Mouse (Mus musculus): ENCODE data around the gene Washc2. TPM values are rescaled to one million over a fixed set of nuclear protein-coding genes. Genes with fewer than 3 reads are reported as not detected.

The Washc2 gene
- polyA plus RNA-seq, 1 experiment = 316 TPM

DNA sequence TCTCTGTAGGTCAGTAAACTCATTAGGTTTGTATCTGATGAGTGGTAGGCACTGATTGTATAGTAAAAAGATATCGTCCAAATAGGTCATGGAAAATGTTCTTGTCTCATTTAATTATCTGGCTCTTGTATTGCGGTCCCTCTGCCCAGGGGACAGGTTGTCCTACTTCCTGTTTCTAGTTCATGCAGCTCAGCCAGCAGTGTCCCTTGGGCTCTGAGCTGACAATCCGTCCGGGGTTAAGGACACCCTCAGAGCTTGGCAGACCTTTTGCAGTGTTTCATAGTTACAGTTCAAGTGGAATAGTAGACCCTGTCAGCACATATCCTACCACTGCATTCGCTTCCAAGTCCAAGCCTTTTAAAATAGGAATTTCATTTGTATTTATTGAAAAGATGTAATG, 27.5 kb downstream of the Washc2 start:
- H3K27me3 ChIP-seq (ENCODE audit: control insufficient read depth, insufficient read depth, low read length) = no peaks in the 10 kb centered on the region
- H3K4me3 ChIP-seq (replicated peaks; ENCODE audit: insufficient read depth, low read depth, low read length) = no peak overlapping the region
- 42% methylated on average over 5 of the region's 5 CpGs for WGBS
- TF ChIP-seq CTCF (IDR thresholded peaks at IDR 0.05; ENCODE audit: borderline replicate concordance, insufficient read depth, low read depth, low read length) = no peak
- no peak for TF ChIP-seq POLR2A (IDR thresholded peaks at IDR 0.05; ENCODE audit: borderline replicate concordance, insufficient read depth, low read length)
- H3K4me1 ChIP-seq (ENCODE audit: control insufficient read depth, insufficient read depth, low read length) = no peaks in the 10 kb centered on the region
- peak in 1 of 2 experiments; percentile 46 for DNase-seq
- H3K27ac ChIP-seq (ENCODE audit: insufficient read depth, low read length) = no peak overlapping the region

- Histone ChIP-seq H3K27ac (ENCODE audit: insufficient read depth, low read length) (no peak overlapping the region), H3K27me3 (ENCODE audit: control insufficient read depth, insufficient read depth, low read length) (no peaks in the 10 kb centered on the region), H3K4me3 (replicated peaks; ENCODE audit: insufficient read depth, low read depth, low read length) (no peak overlapping the region), H3K4me1 (ENCODE audit: control insufficient read depth, insufficient read depth, low read length) (no peaks in the 10 kb centered on the region)
- 91% methylated on average over 5 of the region's 5 CpGs for WGBS
- DNase-seq = no peak
- TF ChIP-seq CTCF (IDR thresholded peaks at IDR 0.05; ENCODE audit: borderline replicate concordance, insufficient read depth, low read depth, low read length) (no peak), POLR2A (IDR thresholded peaks at IDR 0.05; ENCODE audit: borderline replicate concordance, insufficient read depth, low read length) (no peak)
These were observed 30.2 kb downstream of the Washc2 start for GRCm38 (mm10) chr6:116238083-116238482.

- Histone ChIP-seq H3K27me3 (ENCODE audit: control insufficient read depth, insufficient read depth, low read length) (no peaks in the 10 kb centered on the region), H3K4me1 (ENCODE audit: control insufficient read depth, insufficient read depth, low read length) (no peaks in the 10 kb centered on the region), H3K4me3 (replicated peaks; ENCODE audit: insufficient read depth, low read depth, low read length) (no peak overlapping the region), H3K27ac (ENCODE audit: insufficient read depth, low read length) (no peak overlapping the region)
- no peak for TF ChIP-seq POLR2A (IDR thresholded peaks at IDR 0.05; ENCODE audit: borderline replicate concordance, insufficient read depth, low read length)
- TF ChIP-seq CTCF (IDR thresholded peaks at IDR 0.05; ENCODE audit: borderline replicate concordance, insufficient read depth, low read depth, low read length) = no peak
- DNase-seq = no peak
- 89% methylated on average over 2 of the region's 2 CpGs for WGBS
These were observed 32.5 kb downstream of the Washc2 start for GRCm38 (mm10) chr6:116240371-116240770.

- H3K27ac ChIP-seq (ENCODE audit: insufficient read depth, low read length) = no peak overlapping the region
- no peak for TF ChIP-seq CTCF (IDR thresholded peaks at IDR 0.05; ENCODE audit: borderline replicate concordance, insufficient read depth, low read depth, low read length)
- no peak for TF ChIP-seq POLR2A (IDR thresholded peaks at IDR 0.05; ENCODE audit: borderline replicate concordance, insufficient read depth, low read length)
- no peak for DNase-seq
- H3K4me3 ChIP-seq (replicated peaks; ENCODE audit: insufficient read depth, low read depth, low read length) = no peak overlapping the region
- no peaks in the 10 kb centered on the region for H3K27me3 ChIP-seq (ENCODE audit: control insufficient read depth, insufficient read depth, low read length)
- 88% methylated on average over 4 of the region's 4 CpGs for WGBS
- no peaks in the 10 kb centered on the region for H3K4me1 ChIP-seq (ENCODE audit: control insufficient read depth, insufficient read depth, low read length)
These were observed 51.8 kb downstream of the Washc2 start for GRCm38 (mm10) chr6:116259649-116260048.

GRCm38 (mm10) chr6:116260481-116260880, 52.6 kb downstream of the Washc2 start:
- Histone ChIP-seq H3K27ac (ENCODE audit: insufficient read depth, low read length) (no peak overlapping the region), H3K4me3 (replicated peaks; ENCODE audit: insufficient read depth, low read depth, low read length) (no peak overlapping the region), H3K27me3 (ENCODE audit: control insufficient read depth, insufficient read depth, low read length) (no peaks in the 10 kb centered on the region), H3K4me1 (ENCODE audit: control insufficient read depth, insufficient read depth, low read length) (peaks cover under 1% of the 10 kb centered on the region; the same call in 1 of the 2 replicates)
- TF ChIP-seq CTCF (IDR thresholded peaks at IDR 0.05; ENCODE audit: borderline replicate concordance, insufficient read depth, low read depth, low read length) = no peak
- TF ChIP-seq POLR2A (IDR thresholded peaks at IDR 0.05; ENCODE audit: borderline replicate concordance, insufficient read depth, low read length) = no peak
- no peak for DNase-seq
- WGBS = 94% methylated on average over 5 of the region's 5 CpGs

DNA sequence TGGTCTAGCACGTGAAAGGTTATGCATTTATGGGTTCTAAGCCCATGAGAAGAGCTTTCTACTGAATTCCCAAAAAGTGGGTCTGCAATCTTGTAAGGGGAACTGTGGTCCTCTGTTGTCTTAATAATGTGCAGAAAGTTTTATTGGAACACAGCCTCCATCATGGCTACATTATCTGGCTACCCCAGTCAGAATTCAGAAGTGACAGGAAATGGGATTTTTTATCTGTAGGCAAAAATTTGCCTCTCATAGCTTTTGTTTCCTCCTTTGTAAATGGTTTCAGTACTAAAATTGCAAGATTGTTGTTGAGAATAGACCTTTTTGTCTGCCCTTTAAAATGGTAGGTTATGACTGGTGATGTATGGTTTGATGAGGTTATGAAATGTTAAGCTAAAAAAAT, 55.0 kb downstream of the Washc2 start:
- H3K27me3 ChIP-seq (ENCODE audit: control insufficient read depth, insufficient read depth, low read length) = no peaks in the 10 kb centered on the region
- 95% methylated on average over 1 of the region's 1 CpGs for whole genome bisulfite sequencing
- no peak for TF ChIP-seq POLR2A (IDR thresholded peaks at IDR 0.05; ENCODE audit: borderline replicate concordance, insufficient read depth, low read length)
- no peak for TF ChIP-seq CTCF (IDR thresholded peaks at IDR 0.05; ENCODE audit: borderline replicate concordance, insufficient read depth, low read depth, low read length)
- DNase-seq = no peak
- H3K27ac ChIP-seq (ENCODE audit: insufficient read depth, low read length) = no peak overlapping the region
- peaks cover 3% of the 10 kb centered on the region; the same call in 1 of the 2 replicates for H3K4me1 ChIP-seq (ENCODE audit: control insufficient read depth, insufficient read depth, low read length)
- H3K4me3 ChIP-seq (replicated peaks; ENCODE audit: insufficient read depth, low read depth, low read length) = no peak overlapping the region

GRCm38 (mm10) chr6:116264018-116264651, 56.3 kb downstream of the Washc2 start, which contains the start of gene Zfand4:
TSS of gene Zfand4 (plus strand) at chr6:116264222.
- H3K27me3 ChIP-seq (ENCODE audit: control insufficient read depth, insufficient read depth, low read length) = no peaks in the 10 kb centered on the region
- TF ChIP-seq CTCF (IDR thresholded peaks at IDR 0.05; ENCODE audit: borderline replicate concordance, insufficient read depth, low read depth, low read length) (no peak), POLR2A (IDR thresholded peaks at IDR 0.05; ENCODE audit: borderline replicate concordance, insufficient read depth, low read length) (0 out of 2 replicates have a peak, but pooled peaks have one; percentile 39)
- peaks cover 3% of the 10 kb centered on the region; the same call in 1 of the 2 replicates for H3K4me1 ChIP-seq (ENCODE audit: control insufficient read depth, insufficient read depth, low read length)
- H3K4me3 ChIP-seq (replicated peaks; ENCODE audit: insufficient read depth, low read depth, low read length) = peak within 1 kb of the TSS; percentile 90
- WGBS = under 1% methylated on average over 56 of the region's 67 CpGs
- H3K27ac ChIP-seq (ENCODE audit: insufficient read depth, low read length) = no peak within 1 kb of the TSS
- peak; percentile 89 to 92 for DNase-seq

- DNase-seq = no peak
- H3K27me3 ChIP-seq (ENCODE audit: control insufficient read depth, insufficient read depth, low read length) = no peaks in the 10 kb centered on the region
- peaks cover 3% of the 10 kb centered on the region; the same call in 1 of the 2 replicates for H3K4me1 ChIP-seq (ENCODE audit: control insufficient read depth, insufficient read depth, low read length)
- H3K27ac ChIP-seq (ENCODE audit: insufficient read depth, low read length) = no peak overlapping the region
- TF ChIP-seq CTCF (IDR thresholded peaks at IDR 0.05; ENCODE audit: borderline replicate concordance, insufficient read depth, low read depth, low read length) (no peak), POLR2A (IDR thresholded peaks at IDR 0.05; ENCODE audit: borderline replicate concordance, insufficient read depth, low read length) (no peak)
- WGBS = 87% methylated on average over 11 of the region's 11 CpGs
- H3K4me3 ChIP-seq (replicated peaks; ENCODE audit: insufficient read depth, low read depth, low read length) = no peak overlapping the region
These were observed 57.0 kb downstream of the Washc2 start for GRCm38 (mm10) chr6:116264836-116265235.

All from cerebellum, adult 2 months (tissue).